Mouse (Mus musculus): ENCODE data around the gene Adamts18. TPM values are rescaled to one million over a fixed set of nuclear protein-coding genes. Genes with fewer than 3 reads are reported as not detected.

The Adamts18 gene
- polyA plus RNA-seq, 1 experiment, result 0.11 TPM

DNA sequence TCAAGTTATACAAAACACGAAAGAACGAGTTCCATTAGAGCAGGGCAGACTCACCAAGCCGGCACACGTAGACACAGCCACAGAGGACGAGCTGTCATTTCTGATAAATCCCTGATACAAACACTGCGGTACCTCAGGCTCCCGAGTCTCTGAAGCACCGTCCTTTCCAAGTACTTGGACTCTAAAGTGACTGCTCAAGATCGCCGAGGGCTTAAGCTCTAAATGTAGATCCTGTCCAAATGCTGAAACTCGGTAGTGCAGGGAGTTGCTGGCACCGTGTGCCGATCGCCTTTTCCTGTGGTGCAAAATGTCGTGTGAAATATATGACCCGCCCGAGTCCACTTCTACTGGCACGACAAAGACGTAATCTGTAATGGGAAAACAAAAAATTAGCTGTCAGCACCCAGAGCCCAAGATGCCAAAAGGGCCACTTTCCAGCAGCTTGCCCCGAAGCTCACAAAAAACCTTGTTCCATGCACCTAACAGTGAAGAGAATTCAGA lies 3.7 kb downstream of the Adamts18 start:
- no peaks in the 10 kb centered on the region for H3K36me3 ChIP-seq (ENCODE audit: control insufficient read depth, insufficient read depth, low read length)
- TF ChIP-seq CTCF (IDR thresholded peaks at IDR 0.05; ENCODE audit: control insufficient read depth, insufficient read depth, insufficient replicate concordance, low read depth, low read length) (no peak), POLR2A (IDR thresholded peaks at IDR 0.05; ENCODE audit: control insufficient read depth, low read depth, low read length) (no peak)
- H3K4me1 ChIP-seq (ENCODE audit: control insufficient read depth, insufficient read depth, low read length), result peaks cover 5% of the 10 kb centered on the region
- H3K4me3 ChIP-seq (ENCODE audit: control insufficient read depth, low read depth, low read length), result no peak overlapping the region
- H3K27me3 ChIP-seq (ENCODE audit: control insufficient read depth, insufficient read depth, low read length), result no peaks in the 10 kb centered on the region
- no peak overlapping the region for H3K27ac ChIP-seq (ENCODE audit: control insufficient read depth, insufficient read depth, low read depth, low read length)

DNA sequence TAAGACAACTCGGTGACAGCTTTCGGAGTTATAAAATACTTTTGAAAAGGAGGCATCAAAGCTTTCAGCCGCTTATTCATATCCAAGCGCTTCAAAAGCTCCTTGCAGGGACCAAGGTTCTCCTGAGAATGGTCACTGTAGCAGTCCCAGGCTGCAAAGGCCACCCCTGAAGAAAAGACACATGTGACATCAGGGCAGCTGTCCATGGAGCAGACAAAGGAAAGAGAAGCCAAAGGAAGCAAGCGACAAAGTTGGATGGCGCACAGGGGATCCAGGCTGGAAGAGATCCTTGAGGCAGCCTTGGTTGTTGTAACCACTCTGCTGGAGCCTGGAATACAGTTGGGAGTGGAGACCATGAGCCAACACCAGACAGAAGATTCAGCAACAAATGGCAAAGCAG lies 10.3 kb downstream of the Adamts18 start:
- TF ChIP-seq POLR2A (IDR thresholded peaks at IDR 0.05; ENCODE audit: control insufficient read depth, low read depth, low read length) (no peak), CTCF (IDR thresholded peaks at IDR 0.05; ENCODE audit: control insufficient read depth, insufficient read depth, insufficient replicate concordance, low read depth, low read length) (no peak)
- Histone ChIP-seq H3K27ac (ENCODE audit: control insufficient read depth, insufficient read depth, low read depth, low read length) (no peak overlapping the region), H3K36me3 (ENCODE audit: control insufficient read depth, insufficient read depth, low read length) (no peaks in the 10 kb centered on the region), H3K4me1 (ENCODE audit: control insufficient read depth, insufficient read depth, low read length) (peaks cover 2% of the 10 kb centered on the region; the same call in 1 of the 2 replicates), H3K4me3 (ENCODE audit: control insufficient read depth, low read depth, low read length) (no peak overlapping the region), H3K27me3 (ENCODE audit: control insufficient read depth, insufficient read depth, low read length) (no peaks in the 10 kb centered on the region)

DNA sequence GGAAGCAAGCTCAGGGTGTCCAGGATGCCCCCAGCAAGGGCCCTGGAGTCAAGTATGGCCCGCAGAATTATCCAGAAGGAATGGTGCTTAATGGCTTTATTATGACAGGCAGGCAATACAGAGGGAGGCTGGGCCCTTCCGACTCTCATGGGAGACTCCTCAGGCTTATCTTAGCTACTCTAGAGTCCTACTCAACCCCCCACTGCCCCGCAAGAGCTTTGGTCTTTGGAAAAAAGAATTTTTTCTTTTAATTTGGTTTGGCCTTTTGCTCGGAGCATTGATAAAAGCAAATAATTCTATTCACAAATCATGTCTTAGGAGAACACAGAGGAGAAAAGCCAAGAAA lies 11.0 kb downstream of the Adamts18 start:
- Histone ChIP-seq H3K27me3 (ENCODE audit: control insufficient read depth, insufficient read depth, low read length) (no peaks in the 10 kb centered on the region), H3K36me3 (ENCODE audit: control insufficient read depth, insufficient read depth, low read length) (no peaks in the 10 kb centered on the region), H3K4me3 (ENCODE audit: control insufficient read depth, low read depth, low read length) (no peak overlapping the region), H3K27ac (ENCODE audit: control insufficient read depth, insufficient read depth, low read depth, low read length) (no peak overlapping the region), H3K4me1 (ENCODE audit: control insufficient read depth, insufficient read depth, low read length) (peaks cover 2% of the 10 kb centered on the region; the same call in 1 of the 2 replicates)
- TF ChIP-seq CTCF (IDR thresholded peaks at IDR 0.05; ENCODE audit: control insufficient read depth, insufficient read depth, insufficient replicate concordance, low read depth, low read length) (no peak), POLR2A (IDR thresholded peaks at IDR 0.05; ENCODE audit: control insufficient read depth, low read depth, low read length) (no peak)

DNA sequence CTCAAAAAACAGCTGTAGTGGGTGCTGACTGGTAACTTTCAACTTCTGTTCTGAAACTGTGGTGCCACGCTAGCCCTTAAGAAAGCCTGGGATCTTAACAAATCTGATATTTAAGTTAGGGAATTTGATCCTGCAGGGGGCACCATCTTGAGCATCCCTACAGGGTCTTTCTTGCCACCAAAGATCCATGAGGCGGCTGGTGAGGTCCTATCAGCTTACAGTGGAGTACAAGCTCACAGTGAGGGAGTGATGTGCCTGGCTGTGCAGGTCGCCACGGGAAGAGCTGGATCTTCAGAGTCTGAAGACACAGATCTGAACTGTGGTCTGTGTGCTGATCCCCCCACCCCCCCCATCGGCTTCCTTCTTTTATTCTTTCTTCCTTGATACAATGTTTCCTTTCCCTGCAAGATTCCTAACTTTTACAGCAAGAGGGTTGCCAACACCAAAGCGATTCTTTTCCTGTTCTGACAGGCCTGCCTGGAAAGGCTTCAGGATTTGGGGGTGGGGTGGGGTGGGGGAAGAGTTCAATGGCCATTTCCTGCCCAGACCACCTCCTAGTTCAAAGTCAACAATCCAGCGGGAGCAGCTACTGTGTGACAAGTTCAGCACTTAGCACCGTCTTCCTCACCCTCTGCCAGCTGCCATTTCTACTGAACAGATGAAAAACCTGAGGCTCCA lies 11.5 kb downstream of the Adamts18 start:
- Histone ChIP-seq H3K4me1 (ENCODE audit: control insufficient read depth, insufficient read depth, low read length) (peaks cover 2% of the 10 kb centered on the region; the same call in 1 of the 2 replicates), H3K27ac (ENCODE audit: control insufficient read depth, insufficient read depth, low read depth, low read length) (no peak overlapping the region), H3K4me3 (ENCODE audit: control insufficient read depth, low read depth, low read length) (no peak overlapping the region), H3K36me3 (ENCODE audit: control insufficient read depth, insufficient read depth, low read length) (no peaks in the 10 kb centered on the region), H3K27me3 (ENCODE audit: control insufficient read depth, insufficient read depth, low read length) (no peaks in the 10 kb centered on the region)
- TF ChIP-seq POLR2A (IDR thresholded peaks at IDR 0.05; ENCODE audit: control insufficient read depth, low read depth, low read length) (no peak), CTCF (IDR thresholded peaks at IDR 0.05; ENCODE audit: control insufficient read depth, insufficient read depth, insufficient replicate concordance, low read depth, low read length) (no peak)

DNA sequence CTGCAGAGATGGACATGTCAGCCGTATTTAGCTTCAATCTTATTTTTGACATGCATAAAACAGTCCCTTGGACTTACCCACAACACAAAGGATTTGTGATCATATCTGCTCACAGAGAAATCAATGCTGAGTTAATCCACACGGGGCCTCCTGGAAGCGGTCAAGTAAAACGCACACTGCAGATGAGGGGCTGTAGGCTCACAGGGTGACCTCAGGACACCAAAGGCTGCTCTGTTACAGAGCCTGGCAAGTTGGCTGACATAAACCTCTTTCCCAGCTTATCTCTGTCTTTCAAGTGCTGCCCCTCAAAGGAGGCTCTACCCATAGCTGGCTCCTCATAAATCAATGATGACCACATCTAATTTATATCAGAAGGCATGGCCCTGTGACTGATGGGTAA lies 14.9 kb downstream of the Adamts18 start:
- Histone ChIP-seq H3K27ac (ENCODE audit: control insufficient read depth, insufficient read depth, low read depth, low read length) (no peak overlapping the region), H3K4me3 (ENCODE audit: control insufficient read depth, low read depth, low read length) (no peak overlapping the region), H3K4me1 (ENCODE audit: control insufficient read depth, insufficient read depth, low read length) (peaks cover 2% of the 10 kb centered on the region; the same call in 1 of the 2 replicates), H3K36me3 (ENCODE audit: control insufficient read depth, insufficient read depth, low read length) (no peaks in the 10 kb centered on the region), H3K27me3 (ENCODE audit: control insufficient read depth, insufficient read depth, low read length) (no peaks in the 10 kb centered on the region)
- TF ChIP-seq POLR2A (IDR thresholded peaks at IDR 0.05; ENCODE audit: control insufficient read depth, low read depth, low read length) (no peak), CTCF (IDR thresholded peaks at IDR 0.05; ENCODE audit: control insufficient read depth, insufficient read depth, insufficient replicate concordance, low read depth, low read length) (no peak)

DNA sequence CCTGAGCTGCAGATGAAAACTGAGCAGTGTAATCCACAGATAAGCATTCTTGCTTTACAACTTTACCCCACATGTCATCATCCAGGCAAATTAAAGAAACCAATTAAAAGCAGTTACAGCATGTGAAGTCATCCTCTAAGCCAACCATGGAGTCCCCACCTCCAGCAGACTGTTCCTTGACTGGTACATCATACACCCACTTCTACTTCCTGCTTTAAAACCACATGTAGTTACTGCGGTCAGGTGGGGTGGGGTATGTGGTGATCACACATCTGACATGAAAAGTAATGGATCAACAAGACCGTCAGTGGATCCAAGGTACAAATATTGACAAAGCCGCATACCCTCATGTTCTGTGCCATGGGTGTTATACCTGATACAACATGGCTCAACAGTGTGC lies 21.3 kb downstream of the Adamts18 start:
- TF ChIP-seq CTCF (IDR thresholded peaks at IDR 0.05; ENCODE audit: control insufficient read depth, insufficient read depth, insufficient replicate concordance, low read depth, low read length), result no peak
- TF ChIP-seq POLR2A (IDR thresholded peaks at IDR 0.05; ENCODE audit: control insufficient read depth, low read depth, low read length), result no peak
- Histone ChIP-seq H3K36me3 (ENCODE audit: control insufficient read depth, insufficient read depth, low read length) (no peaks in the 10 kb centered on the region), H3K4me3 (ENCODE audit: control insufficient read depth, low read depth, low read length) (no peak overlapping the region), H3K4me1 (ENCODE audit: control insufficient read depth, insufficient read depth, low read length) (no peaks in the 10 kb centered on the region), H3K27ac (ENCODE audit: control insufficient read depth, insufficient read depth, low read depth, low read length) (no peak overlapping the region), H3K27me3 (ENCODE audit: control insufficient read depth, insufficient read depth, low read length) (no peaks in the 10 kb centered on the region)

DNA sequence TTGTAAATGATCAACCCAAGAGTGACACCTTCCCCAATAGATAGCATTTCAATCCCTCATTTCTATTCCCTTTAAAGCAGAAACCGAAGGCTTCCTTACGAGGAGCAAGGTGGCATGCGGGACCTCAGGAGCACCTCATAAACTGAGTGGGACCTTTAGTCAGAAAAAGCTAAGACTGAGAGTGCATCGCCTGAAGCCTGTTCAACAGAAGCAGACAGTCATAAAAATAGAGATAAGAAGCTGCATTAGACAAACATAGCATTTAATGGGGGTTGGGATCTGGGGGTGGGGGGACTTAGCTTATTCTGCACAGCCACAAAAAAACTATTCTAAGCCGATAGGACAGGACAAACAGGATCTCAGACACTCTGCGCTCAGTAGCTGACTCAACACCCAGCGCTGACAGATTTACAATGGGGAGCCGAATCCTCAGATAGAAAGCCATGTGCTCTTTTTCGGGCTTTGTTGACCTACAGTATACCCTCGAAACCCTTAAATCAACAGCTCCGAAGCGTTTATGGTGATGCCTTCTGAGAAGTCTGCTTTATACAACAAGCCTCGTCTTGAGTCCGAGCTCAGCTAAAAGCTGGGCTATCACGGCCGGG lies 27.5 kb downstream of the Adamts18 start:
- H3K27ac ChIP-seq (ENCODE audit: control insufficient read depth, insufficient read depth, low read depth, low read length), result no peak overlapping the region
- no peaks in the 10 kb centered on the region for H3K36me3 ChIP-seq (ENCODE audit: control insufficient read depth, insufficient read depth, low read length)
- H3K4me3 ChIP-seq (ENCODE audit: control insufficient read depth, low read depth, low read length), result no peak overlapping the region
- no peaks in the 10 kb centered on the region for H3K27me3 ChIP-seq (ENCODE audit: control insufficient read depth, insufficient read depth, low read length)
- H3K4me1 ChIP-seq (ENCODE audit: control insufficient read depth, insufficient read depth, low read length), result no peaks in the 10 kb centered on the region
- TF ChIP-seq POLR2A (IDR thresholded peaks at IDR 0.05; ENCODE audit: control insufficient read depth, low read depth, low read length), result no peak
- TF ChIP-seq CTCF (IDR thresholded peaks at IDR 0.05; ENCODE audit: control insufficient read depth, insufficient read depth, insufficient replicate concordance, low read depth, low read length), result no peak

All from testis, adult 2 months (tissue).